Mouse (Mus musculus): ENCODE results near the gene Gm11564.
"Not testable (repeated sequence)": the region's sequence is repeated elsewhere in the genome, so short reads cannot be mapped to it uniquely, and the experiment has no call there.

Gene Gm11564

DNA sequence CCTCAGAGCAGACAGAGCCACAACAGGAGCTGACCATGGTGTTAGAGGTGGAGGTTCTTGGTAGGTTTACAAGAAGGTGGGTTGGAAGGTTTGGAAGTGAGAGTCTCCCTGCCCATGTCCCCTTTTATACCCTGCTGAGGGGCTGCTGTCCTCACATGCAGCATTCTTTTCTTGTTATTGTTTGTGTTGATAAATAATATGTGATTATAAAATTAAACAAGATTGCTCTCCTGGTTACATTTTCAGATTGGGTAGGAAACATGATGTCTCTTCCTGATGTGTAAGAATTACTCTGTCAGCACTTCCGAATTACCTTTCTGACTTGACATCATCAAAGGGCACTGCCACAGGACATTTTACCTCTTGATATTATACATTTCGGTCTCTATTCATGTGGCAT, at the start of gene Gm11564:
TSS of gene Gm11564 (minus strand) at position 101 of the 400 bp plus-strand sequence.
- not testable (repeated sequence) for DNase-seq (ENCODE audit: low read depth, low spot score)

- not testable (repeated sequence) for DNase-seq (ENCODE audit: low read depth, low spot score)
These were observed 48.7 kb upstream of the Gm11564 start, which contains the start of gene Gm11559 for GRCm38 (mm10) chr11:99864176-99864575. Gm11559 (plus strand) TSS chr11:99864476.

- DNase-seq (ENCODE audit: low read depth, low spot score): no peak
These were observed 43.3 kb upstream of the Gm11564 start for GRCm38 (mm10) chr11:99858761-99859160.

GRCm38 (mm10) chr11:99857617-99858016, 42.2 kb upstream of the Gm11564 start, which contains the start of gene Gm11568:
Gm11568 (plus strand) TSS chr11:99857917.
- DNase-seq (ENCODE audit: low read depth, low spot score): no peak

- no peak for DNase-seq (ENCODE audit: low read depth, low spot score)
These were observed 38.7 kb upstream of the Gm11564 start for GRCm38 (mm10) chr11:99854121-99854520.

DNA sequence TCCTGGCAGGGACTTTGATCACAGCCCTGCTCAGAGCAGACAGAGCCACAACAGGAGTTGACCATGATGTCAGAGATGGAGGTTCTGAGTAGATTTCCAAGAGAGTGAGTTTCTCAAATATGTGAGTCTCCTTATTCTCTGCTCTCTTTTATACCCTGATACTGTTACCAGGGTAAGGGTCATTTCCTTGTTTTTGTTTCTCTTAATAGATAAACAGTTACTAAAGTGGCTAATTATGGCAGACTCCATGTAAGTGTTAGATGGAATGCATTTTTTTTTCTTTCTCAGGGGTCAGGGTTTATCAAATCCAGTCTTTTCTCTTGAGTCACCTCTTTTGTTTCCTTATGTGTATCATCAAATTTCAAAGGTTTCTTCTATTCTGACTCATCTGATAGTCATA, 36.0 kb upstream of the Gm11564 start, which contains the start of gene Krtap4-16:
TSS of gene Krtap4-16 (minus strand) at position 101 of the 400 bp plus-strand sequence.
- no peak for DNase-seq (ENCODE audit: low read depth, low spot score)

DNA sequence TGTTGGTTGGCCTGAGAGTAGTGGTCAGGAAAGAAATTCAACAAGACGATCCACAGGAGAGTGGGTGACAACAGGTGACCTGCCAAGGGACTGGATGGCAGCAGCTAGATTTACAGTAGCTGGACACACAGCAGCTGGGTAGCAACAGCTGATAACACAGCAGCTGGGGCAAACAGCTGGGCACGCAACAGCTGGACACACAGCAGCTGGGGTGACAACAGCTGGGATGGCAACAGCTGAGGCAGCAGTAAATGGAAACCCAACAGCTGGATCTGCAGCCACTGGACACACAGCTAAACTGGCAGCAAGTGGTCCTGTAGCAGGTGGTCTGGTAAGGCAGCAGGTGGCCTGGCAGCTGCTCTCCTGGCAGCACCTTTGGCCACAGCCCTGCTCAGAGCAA, 31.3 kb upstream of the Gm11564 start:
- DNase-seq (ENCODE audit: low read depth, low spot score): no peak

- DNase-seq (ENCODE audit: low read depth, low spot score): no peak
These were observed 26.7 kb upstream of the Gm11564 start for GRCm38 (mm10) chr11:99842185-99842584.

GRCm38 (mm10) chr11:99837966-99838365, 22.5 kb upstream of the Gm11564 start, which contains the start of gene 2300003K06Rik:
2300003K06Rik (minus strand) TSS chr11:99838066.
- DNase-seq (ENCODE audit: low read depth, low spot score): no peak

DNA sequence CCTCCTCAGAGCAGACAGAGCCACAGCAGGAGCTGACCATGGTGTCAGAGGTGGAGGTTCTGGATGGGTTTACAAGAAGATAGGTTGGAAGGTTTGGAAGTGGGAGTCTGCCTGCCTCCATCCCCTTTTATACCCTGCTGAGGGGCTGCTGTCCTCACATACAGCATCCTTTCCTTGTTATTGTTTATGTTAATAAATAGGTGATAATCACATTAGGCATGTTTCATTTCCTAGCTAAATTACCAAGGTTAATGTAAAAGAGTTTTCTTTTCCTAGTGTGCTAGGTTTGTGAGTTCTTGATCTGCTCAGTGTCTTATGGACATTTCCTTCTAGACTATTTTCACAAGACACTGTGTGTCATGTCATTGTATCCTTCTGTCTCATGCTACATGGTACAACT, 5.7 kb downstream of the Gm11564 start, which contains the start of gene Krtap4-13:
TSS of gene Krtap4-13 (minus strand) at position 101 of the 400 bp plus-strand sequence.
- DNase-seq (ENCODE audit: low read depth, low spot score): not testable (repeated sequence)

- DNase-seq (ENCODE audit: low read depth, low spot score): not testable (repeated sequence)
These were observed 11.1 kb downstream of the Gm11564 start, which contains the start of gene Gm11554 for GRCm38 (mm10) chr11:99804346-99804745. Gm11554 (minus strand) TSS chr11:99804446.

DNA sequence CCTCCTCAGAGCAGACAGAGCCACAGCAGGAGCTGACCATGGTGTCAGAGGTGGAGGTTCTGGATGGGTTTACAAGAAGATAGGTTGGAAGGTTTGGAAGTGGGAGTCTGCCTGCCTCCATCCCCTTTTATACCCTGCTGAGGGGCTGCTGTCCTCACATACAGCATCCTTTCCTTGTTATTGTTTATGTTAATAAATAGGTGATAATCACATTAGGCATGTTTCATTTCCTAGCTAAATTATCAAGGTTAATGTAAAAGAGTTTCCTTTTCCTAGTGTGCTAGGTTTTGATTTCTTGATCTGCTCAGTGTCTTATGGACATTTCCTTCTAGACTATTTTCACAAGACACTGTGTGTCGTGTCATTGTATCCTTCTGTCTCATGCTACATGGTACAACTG, 16.6 kb downstream of the Gm11564 start, which contains the start of gene Gm11569:
TSS of gene Gm11569 (minus strand) at position 101 of the 400 bp plus-strand sequence.
- not testable (repeated sequence) for DNase-seq (ENCODE audit: low read depth, low spot score)

DNA sequence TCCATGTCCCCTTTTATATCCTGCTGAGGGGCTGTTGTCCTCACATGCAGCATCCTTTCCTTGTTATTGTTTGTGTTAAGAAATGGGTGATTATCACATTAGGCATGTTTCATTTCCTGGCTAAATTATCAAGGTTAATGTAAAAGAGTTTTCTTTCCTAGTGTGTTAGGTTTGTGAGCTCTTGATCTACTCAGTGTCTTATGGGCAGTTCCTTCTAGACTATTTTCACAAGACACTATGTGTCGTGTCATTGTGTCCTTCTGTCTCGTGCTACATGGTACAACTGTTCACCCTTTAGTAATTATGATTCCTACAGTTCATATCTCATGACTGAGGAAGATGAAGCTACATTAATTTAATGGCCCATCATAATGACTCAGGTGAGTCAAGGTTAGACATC, 22.1 kb downstream of the Gm11564 start, which contains the start of gene Gm11596:
TSS of gene Gm11596 (minus strand) at position 101 of the 400 bp plus-strand sequence.
- DNase-seq (ENCODE audit: low read depth, low spot score): no peak

GRCm38 (mm10) chr11:99784900-99785299, 30.6 kb downstream of the Gm11564 start, which contains the start of gene Krtap4-9:
Krtap4-9 (plus strand) TSS chr11:99785200.
- not testable (repeated sequence) for DNase-seq (ENCODE audit: low read depth, low spot score)

DNA sequence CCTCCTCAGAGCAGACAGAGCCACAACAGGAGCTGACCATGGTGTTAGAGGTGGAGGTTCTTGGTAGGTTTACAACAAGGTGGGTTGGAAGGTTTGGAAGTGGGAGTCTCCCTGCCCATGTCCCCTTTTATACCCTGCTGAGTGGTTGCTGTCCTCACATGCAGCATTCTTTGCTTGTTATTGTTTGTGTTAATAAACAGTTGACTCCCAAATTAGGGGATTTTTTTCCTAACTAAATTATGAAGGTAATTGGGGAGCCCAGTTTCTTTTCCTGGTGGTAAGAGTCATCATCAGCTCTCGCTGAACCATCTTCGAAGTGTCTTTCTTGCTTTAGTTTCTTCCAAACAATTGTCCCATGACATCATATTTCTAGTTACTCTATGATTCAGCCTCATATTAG, 34.9 kb downstream of the Gm11564 start, which contains the start of gene Krtap4-8:
TSS of gene Krtap4-8 (minus strand) at position 101 of the 400 bp plus-strand sequence.
- DNase-seq (ENCODE audit: low read depth, low spot score): no peak

- no peak for DNase-seq (ENCODE audit: low read depth, low spot score)
These were observed 37.1 kb downstream of the Gm11564 start for GRCm38 (mm10) chr11:99778401-99778800.

DNA sequence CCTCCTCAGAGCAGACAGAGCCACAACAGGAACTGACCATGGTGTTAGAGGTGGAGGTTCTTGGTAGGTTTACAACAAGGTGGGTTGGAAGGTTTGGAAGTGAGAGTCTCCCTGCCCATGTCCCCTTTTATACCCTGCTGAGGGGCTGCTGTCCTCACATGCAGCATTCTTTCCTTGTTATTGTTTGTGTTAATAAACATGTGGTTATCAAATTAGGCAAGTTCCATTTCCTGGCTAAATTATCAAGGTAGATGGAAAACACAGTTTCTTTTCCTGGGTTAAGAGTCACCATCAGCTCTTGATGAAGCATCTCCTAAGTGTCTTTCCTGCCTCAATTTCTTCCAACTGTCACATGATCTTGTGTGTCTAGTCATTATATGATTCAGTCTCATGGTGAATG, 42.7 kb downstream of the Gm11564 start, which contains the start of gene Gm11595:
TSS of gene Gm11595 (minus strand) at position 101 of the 400 bp plus-strand sequence.
- DNase-seq (ENCODE audit: low read depth, low spot score): not testable (repeated sequence)

- DNase-seq (ENCODE audit: low read depth, low spot score): no peak
These were observed 47.1 kb downstream of the Gm11564 start for GRCm38 (mm10) chr11:99768410-99768809.

Data from retina, postnatal 7 days (tissue).